Mouse (Mus musculus): Measurements from ENCODE around the gene Odaph.
A peak's percentile ranks its signal among the peaks of the same experiment; 100 is the strongest.

The Odaph gene

GRCm38 (mm10) chr5:91989261-91989660, 2.0 kb downstream of the Odaph start:
- no peak for DNase-seq (ENCODE audit: low read depth, low spot score)

GRCm38 (mm10) chr5:91991191-91991937, 4.1 kb downstream of the Odaph start:
- no peak for DNase-seq (ENCODE audit: low read depth, low spot score)

- peak; percentile 35 for DNase-seq (ENCODE audit: low read depth, low spot score)
Measured at GRCm38 (mm10) chr5:91993061-91993460, 5.8 kb downstream of the Odaph start.

DNA sequence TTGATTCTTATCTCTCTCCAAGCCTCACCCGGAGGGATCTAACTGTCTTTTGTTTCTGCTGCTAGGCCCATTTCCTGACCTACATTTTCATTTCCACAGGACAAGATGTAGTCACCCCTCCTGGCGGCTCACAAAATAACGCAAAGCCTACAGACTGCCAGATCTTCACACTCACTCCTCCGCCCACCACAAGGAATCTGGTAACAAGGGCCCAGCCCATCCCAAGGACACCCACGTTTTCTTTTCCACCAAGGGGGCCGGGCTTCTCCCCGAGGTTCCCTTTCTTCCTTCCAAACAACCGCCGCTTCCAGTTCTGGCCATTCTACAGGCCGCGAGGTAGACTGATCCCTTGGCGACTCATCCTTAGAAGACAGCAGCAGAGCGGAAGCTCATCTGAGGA, 7.3 kb downstream of the Odaph start:
- DNase-seq (ENCODE audit: low read depth, low spot score) = no peak

- peak; percentile 78 for DNase-seq (ENCODE audit: low read depth, low spot score)
Measured at GRCm38 (mm10) chr5:92000770-92001169, 13.5 kb downstream of the Odaph start.

GRCm38 (mm10) chr5:92003011-92003410, 15.7 kb downstream of the Odaph start:
- DNase-seq (ENCODE audit: low read depth, low spot score) = peak; percentile 65

DNA sequence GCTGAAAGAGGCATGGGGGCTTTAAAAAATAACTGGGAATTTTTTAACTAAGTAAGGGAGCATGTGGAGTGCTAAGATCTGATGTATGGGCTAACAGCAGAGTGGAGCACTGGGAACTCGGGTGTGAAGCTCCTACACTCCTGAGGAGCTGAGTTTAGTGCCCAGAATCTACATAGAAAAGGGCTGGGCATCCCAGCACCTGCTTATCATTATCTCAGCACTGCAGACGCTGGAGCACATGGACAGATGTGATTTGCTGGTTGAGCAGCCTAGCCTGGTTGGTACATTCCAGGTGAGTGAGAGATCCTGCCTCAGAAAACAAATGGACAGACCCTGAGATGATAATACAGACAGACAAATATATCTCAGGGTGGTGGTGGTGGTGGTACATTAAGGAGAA, 22.6 kb downstream of the Odaph start:
- no peak for DNase-seq (ENCODE audit: low read depth, low spot score)

DNA sequence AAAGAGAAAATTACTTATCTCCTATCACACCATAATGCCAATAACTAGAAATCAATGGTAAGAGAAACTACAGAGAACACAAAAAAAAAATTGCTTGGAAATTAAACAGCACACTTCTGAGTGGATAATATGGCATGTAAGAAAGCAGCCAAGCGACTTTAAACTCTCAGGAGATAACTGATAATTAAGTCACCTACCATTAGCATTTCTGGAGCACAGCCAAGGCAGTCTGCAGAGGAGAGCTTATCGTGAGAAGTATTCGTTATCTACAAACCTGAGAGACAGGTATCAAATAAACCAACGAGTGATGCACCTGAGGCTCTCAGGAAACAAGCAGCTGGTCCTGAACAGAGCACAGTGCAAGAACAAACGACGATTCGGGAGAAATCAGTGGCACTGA, 24.5 kb downstream of the Odaph start:
- no peak for DNase-seq (ENCODE audit: low read depth, low spot score)

DNA sequence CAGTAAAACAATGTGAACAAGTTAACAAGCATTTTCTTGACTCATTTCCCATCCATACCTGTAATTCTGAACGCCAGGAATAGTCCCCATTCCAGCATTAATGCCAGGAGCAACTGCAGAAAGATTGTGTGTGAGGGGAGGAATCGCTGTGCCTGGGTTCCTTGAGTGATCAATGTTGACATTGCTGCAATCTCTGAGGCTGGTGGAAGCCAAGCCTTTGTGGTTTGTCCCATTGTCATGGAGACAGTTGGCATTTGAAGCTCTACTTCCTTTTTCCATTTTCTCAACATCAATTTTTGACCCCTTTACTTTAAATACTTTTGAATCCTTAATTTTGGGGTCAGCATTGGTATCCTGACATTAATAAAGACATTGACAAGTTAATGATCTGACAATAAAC, 32.7 kb downstream of the Odaph start:
- DNase-seq (ENCODE audit: low read depth, low spot score) = no peak

DNA sequence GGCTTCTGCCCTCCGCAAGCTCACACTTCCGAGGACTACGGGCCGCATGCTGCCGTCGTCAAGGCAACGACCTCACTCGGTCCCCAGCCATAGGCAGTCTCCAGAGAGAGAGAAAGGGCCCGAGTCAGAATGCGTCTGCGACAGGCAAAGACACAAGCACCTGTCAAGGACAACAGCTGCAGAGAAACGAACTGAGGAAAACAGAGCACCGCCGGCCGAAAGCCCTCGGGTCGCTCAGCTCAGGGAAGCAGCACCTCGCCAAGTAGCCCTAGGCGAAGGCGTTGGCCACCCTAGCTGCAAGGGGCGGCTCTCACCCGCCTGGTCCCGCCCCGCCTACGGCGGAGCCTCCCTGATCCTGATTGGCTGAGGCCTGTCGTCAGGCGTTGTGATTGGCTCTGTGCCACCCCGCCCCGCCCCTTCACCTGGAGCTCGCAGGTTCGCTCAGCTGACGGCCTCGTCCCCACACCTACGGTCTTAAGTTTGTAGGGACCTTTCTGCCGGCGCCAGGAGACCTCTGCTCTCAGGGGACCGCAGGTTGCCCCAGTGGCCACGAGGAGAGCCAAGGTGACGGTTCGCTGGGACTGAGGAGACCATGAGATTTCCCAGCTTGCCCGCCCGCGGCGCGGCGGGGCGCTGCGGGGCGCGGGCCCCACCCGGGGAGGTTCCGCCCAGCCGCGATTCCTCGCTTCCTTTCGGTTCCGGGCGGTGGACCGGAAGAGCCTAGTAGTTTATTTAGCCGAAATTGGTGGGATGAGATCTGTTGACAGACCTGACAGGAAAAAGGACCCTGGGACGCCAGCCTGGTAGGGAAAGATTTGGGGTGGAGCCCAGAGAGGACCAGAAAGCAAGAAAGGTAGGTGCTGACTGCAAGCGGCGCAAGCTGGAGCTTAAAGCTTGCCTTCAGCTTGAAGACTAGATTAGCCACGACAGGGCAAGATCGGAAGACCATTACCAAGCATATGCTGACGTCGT, 55.4 kb downstream of the Odaph start:
- DNase-seq (ENCODE audit: low read depth, low spot score) = peak; percentile 96

DNA sequence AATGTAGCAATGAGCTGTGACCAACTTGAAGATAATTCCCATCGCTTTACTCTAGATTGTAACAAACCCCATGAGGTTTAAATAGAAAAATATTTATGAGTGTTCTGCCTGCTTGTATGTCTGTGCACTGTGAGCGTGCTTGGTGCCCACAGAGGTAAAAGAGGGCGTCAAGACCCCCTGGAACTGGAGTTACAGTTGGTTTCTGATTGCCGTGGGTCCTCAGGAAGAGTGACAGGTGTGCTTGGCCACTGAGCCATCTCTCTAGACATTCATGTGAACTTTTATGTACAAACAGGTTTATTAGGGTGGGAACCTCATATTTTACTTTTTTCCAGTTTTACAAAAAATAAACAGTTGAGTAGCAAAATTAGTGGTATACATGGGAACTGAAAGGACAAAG, 56.5 kb downstream of the Odaph start, which contains the start of gene Cdkl2:
Gene Cdkl2 (minus strand): TSS at position 101 of the 400 bp plus-strand sequence.
- no peak for DNase-seq (ENCODE audit: low read depth, low spot score)

Measured in A20 (cell line).